Mouse (Mus musculus) embryo, embryonic 9.5 days (tissue): ENCODE measurements at regions not wholly inside any gene's neighbourhood (a gene's known extent, or its start where the extent isn't known, plus 50 kb on each side); places are given as distances from the start of the nearest gene placed in this dataset.

Experiments used
- DNase-seq: peaks from one replicate; pipeline ENCODE4 v3.0.0-alpha.2; 2017; ENCODE audit errors: extremely low spot score

DNA sequence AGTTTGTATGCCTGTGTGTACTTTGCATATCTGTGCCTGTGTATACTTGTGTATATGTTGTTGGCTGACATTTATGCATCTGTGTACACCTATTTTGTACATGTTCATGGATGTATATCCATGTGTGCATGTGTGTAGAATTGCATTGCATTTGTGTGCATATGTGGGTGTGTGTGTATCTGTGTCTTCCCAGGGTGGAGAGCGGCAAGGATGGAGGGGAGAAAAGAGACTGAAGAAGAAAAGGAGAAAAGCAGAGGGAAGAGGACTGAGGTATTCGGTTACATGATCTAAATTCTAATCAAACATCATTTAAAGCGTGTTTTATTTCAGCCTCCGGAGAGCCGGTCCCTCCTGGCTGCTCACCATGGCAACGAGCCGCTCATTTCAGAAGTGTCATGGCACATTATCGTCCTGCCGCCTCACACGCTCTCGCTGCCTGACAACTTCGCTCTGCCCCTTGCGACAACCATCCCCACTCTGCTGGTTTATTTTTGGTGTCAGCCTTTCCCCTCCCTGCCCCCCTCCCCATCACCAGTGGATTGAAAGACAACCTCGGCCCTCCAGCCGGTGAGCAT lies 58.6 kb downstream of the Mrm1 start:
- DNase-seq: no peak

DNA sequence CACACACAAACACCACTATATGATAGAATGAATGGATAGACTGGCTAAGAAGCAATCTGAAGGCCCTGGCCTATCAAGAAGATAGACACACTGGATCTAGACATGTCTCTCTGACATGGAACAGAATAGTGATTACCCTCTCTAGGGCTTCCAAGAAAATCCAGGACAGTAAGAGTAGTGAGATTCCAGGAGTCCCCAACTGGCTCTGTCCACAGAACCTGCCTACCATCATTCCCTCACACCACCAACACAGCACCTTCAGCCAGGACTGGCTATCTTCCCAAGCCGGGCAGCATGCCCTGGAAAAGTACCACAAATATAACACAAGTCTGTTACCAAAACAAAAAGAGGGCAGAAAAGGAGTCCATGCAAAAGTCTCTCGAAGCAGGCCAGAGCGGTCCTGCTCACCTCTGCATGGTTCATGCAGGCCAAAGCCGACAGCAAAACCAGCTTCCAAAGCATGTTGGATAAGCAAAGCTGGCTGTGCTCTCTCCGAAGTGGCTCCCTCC lies 59.8 kb downstream of the Mrm1 start:
- no peak for DNase-seq

DNA sequence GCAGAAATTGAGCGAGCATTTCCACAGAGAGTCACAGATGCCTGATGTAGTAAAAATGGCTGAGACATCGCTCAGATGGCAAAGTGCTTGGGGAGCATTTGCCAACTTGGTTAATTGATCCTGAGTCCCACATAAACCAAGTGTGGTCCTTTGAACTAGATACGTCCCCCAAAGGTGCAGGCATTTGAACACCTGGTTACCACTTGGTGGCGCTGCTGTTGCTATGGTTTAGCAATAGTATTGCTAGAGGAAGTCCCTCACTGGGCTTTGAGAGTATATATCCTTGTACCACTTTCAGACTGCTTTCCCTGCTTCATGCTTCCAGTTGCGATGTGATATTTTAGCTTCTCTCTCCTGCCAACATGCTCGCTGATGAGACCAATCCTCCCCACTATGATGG lies 67.3 kb downstream of the Mrm1 start:
- DNase-seq: no peak

DNA sequence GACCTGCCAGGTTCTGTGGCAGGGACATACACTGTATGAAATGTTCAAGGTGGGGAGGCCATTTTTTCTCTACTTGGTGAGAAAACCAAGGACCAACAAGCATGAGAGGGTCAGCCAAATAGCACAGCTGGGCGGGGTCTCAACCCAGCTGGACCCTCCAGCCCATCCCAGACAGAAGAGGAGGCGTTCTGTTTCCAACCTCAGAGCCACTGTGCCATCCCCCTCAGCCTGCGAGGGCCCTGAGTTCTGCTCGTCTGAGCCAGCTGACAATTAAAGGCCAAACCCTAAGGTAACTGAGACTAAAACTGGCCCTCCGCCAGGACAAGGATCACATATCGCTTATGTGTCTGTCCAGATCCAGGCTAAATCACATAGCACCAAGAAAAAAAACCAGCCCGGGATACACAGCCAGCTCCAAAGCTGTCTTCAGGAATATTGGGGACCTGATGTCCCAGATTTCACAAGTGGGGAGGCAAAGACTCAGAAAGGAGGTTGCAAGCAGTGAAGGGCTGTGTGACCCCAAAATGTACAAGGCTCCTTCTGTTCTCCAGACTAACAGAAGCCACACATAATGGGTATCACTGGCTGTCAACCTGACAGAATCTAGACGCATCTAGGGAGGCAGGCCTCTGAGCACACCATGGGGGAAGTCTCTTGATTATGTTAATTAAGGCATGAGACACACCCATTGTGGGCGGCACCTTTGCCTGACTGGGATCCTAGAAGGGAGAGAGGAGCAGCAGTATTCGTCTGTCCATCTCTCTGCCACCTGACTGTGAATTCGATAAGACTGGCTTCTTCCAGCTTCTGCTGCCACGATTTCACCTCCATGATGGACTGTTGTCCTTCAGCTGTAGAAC lies 69.6 kb downstream of the Mrm1 start:
- peak; percentile 16 for DNase-seq

DNA sequence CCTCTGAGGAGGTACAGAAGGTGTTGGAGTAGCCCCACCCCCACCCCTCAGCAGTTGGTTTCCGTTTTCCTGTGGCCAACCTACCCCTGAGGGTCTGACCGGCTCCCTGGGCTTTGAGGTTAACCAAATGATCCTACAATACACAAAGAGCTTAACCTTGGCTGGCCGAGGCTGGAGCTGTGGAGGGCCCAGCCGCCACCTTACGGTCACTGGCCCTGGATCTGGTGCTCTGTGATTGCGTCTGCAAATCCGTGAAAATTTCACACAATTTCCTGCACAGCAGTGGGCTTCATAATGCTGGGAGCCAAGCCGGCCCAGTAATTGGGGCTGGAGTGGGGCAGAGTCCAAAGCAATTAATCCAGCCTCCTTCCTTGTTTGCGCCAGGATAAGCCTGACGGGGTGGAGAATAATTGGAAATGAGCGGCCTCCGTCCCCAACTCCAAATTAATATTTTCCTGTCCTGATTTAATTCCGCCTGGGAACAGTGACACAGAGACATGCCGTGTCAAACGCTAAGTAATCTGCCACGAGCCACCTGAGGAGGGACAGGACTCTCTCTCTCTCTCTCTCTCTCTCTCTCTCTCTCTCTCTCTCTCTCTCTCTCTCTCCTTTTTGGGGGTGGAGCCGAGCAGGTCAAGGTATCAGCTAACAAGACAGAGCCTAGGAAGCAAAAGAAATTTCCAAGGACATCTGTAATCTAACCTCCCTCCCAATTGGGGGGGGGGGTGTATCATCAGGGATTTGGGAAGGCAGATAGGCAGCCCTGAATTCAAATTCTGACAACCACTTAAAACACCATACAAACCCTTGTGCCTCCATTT lies 80.3 kb downstream of the Mrm1 start:
- no peak for DNase-seq

DNA sequence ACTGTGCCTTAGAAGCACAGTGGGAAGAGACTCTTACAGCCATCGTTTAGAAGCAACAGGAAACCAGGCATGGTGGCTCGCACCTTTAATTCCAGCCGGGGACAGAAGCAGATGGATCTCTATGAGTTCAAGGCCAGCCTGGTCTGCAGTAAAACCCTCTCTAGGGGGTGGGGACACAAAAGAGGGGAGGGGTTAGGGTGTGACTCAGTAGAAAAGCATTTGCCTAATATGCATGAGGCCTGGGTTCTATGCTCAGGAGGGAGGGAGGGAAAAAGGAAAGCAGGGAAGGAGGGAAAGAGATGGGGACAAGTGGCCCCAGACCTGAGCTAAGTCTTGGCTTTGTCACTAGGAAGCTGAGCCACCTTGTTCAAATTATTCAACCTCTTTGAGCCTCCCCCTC lies 81.2 kb downstream of the Mrm1 start:
- DNase-seq: no peak

DNA sequence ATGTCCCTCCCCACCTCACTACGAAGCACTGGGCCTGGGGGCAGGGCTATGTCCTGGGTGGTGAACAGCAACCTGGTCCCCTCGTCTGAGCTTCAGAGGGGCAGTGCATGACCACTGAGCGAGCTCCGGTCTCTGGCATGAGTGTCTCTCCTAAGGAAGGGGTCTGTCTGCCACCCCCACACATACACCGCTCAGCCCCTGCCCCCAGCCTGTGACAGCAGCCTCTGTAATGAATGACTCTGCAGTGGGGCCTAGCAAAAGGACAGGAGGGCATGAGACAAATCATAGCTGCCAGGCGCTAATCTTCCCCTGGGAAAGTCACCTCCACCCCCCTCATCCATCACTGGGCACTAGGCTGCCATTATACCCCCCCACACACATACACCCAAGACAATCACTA lies 87.4 kb downstream of the Mrm1 start:
- no peak for DNase-seq

DNA sequence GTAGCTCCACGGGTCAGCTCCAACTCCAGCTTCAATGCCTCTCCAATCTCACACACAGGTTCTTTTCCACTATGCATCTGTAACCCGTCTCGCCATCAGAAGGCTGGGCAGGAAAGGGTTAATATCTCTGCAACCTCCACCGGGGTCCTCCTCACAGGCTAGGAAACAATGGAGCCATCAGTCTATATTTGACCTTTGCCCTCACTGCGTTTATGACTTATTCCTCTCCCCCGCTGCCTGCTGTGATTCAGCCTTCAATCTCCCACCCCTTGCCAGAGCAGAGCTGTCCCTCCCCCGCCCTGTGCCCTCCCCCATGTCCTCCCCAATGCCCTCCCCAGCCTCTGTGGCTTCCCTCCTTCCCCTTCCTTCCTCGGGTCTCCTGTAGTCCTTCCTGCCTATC lies 89.1 kb downstream of the Mrm1 start:
- no peak for DNase-seq

DNA sequence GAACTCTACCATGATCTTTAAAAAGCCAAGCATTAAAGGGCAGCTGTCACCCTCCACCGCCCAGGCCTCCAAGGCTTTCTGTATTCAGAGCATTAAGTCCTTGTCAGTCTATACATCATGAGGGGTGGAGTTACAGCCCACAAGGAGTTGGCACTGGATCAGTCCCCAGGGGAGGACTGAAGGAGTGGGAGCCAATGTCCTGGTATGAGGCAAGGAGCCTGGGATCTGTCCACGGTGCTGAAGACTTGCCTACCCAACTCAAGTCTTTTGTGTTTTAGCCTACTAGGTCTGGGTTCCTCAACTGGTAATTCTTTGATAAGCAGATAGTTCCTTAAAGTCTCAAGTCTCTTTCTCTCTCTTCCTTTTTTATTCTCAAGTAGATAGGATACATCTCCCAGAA lies 90.1 kb downstream of the Mrm1 start:
- peak; percentile 61 for DNase-seq

DNA sequence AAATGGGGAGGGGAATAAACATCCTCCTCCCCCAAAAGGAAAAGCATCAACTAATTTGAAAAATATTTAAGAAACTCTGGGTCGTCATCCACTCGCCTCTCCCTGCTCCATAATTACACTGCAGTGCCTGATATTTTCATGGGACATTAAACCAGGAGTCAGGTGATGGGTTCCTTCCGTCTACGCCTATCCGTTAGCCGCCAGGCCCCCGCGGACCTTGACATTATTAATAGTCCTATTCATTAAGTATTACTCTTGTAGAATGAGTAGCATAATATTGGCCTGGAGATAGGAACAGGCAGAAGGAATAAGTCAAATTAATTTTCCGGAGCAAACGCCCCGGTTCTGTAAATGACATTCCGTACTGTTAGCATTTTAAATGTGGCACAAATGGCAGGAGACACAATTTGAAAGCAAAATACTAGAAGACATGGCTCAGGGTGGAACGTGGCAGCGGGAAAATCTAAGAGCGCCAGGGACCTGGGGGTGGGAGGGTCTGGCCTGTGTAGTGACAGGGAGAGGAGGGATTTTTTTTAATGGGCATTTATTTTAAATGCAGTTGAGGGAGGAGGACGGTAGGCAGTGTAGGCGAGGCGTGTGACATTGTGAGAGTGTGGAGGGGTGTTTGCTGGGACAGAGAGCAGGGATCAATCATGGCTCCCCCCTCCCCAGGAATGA lies 93.2 kb downstream of the Mrm1 start:
- DNase-seq: no peak

DNA sequence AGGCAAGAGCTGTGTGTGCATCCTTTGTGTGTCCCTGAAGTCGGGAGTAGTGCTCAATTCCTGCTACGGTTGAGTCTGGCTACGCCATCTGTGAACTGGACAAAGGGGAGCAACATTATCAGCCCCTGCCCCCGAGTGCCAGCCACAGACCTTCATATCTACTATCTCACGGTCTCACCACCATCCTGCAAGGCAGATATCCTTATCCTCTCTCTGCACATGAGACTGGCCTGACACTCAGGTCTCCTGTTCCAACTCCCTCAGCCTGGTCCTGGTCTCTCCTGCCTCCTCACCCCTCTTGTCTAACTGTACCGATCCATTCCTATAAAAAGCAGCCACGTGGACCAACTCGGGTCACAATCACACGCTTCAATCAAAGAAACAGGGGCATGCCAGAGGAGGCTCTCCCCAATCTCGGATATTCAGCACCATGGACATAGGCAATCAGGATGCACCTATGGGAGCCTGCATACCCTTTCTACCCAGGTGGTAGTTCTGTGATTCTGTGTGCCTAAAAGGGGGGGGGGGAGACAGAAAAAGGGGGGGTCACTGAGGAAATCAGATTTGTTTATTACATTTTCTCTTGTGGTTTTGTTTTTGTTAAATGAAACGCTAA lies 94.0 kb downstream of the Mrm1 start:
- DNase-seq: no peak

DNA sequence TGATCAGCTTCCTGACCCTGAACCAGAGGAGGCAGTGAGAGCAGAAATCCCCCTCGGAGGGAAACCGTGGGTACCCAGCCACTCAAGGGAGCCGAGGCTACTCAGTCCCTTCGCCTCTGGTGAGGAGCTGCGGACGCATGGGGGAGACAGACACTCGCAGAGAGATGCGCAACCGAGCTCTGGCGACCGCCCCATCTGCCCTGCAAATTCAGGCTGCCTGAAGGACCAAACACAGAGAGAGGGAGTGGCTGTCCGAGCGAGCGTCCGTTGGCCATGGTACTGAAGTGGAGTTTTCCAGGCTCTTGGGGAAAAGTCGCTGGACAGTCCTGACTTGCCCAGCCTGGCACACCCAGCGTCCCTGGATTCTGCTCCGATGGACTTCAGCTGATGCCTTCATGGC lies 95.2 kb downstream of the Mrm1 start:
- peak; percentile 68 for DNase-seq

DNA sequence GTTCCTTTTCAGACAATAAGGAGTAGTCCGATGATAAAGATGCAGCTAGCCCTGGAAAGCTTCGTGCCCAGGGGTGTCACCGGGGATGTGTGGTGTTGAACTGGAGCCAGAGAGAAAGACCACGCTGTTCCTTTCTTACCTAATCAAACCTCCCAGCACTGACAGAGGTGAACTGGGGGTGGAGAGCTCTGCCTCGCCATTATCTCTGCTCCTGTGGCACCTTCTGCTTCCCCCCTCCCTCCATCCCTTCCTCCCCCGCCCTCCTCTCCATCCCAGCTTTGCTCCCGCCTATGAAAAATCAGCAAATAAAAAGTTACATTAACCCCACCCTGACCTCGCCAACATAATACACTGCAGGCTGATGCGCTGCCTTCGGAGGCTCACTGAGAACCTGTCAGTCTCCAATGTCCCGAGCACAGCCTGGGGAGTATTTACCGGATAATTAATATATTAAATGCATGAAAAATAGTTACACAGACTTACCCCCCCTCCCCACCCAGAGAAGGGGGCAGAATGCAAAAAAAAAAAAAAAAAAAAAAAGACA lies 96.6 kb downstream of the Mrm1 start:
- DNase-seq: no peak

DNA sequence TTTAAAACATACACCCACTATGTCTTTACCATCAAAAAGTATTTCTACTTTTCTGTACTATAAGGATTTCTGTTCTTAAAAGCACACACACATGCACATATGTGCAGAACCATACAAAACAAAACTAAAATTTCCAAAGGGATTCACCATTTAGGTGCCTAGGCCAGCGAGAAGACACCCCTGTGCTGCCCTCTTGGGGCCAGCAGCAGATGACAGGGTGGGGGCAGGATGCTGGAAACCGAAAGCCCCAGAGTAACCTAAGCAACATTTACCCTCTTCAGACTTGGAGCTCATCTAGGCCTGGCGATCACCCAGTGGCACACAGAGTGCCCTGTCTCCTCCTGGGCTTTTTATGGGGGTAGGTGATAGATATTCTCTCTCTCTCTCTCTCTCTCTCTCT lies 97.3 kb downstream of the Mrm1 start:
- no peak for DNase-seq

DNA sequence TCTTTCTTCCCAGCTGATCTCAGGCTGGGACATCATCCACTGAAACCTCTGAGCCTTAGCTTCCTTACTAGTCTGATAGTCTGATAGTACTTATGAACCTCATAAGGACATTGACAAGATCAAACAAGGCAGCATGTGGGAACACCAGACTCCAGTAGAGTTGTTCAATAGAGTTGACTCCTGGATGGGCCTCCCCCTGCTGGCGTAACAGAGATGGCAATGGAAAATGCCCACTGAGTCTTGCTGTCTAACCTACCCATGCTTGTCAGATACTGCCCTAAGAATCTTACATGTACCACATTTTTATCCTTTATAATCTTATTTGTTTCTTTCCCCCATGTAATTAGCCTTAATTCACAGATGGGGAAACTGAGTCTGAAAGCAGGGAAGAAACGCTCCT lies 98.2 kb downstream of the Mrm1 start:
- no peak for DNase-seq

DNA sequence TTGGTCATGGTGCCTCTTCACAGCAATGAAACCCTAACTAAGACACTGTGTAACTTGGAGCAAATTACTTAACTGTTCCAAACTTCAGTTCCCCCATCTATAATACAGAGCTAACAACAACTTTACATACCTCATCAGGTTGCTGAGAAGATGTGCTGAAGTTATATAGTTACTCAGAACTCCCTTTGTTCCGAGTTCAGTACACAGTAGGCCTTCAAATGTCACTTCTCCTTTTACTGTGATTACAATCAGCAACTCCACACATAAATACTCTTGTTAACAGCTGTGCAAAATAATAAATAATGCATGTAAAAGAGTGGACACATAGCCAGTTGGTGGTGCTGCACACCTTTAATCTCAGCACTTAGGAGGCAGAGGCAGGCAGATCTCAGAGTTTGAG lies 99.5 kb downstream of the Mrm1 start:
- DNase-seq: no peak

DNA sequence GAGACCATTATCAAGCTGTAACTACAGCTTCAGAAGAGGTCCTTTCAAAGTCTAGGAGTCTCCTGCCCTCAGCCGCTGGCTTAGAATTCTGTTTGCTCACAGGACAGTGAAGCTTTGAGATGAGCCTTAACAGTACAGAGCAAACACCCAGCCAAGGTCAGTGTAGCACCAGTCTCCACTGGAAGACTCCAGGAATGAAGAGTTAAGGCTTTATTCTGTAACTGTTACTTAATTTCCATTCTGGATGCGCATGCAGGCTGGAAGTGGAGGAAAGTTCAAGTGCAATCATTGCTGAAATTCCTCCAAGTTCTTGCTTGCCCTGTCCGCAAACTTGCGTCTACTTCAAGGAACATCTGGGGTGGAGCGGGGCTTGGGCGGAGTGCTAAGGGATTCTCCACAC lies 106.6 kb downstream of the Mrm1 start:
- DNase-seq: no peak

DNA sequence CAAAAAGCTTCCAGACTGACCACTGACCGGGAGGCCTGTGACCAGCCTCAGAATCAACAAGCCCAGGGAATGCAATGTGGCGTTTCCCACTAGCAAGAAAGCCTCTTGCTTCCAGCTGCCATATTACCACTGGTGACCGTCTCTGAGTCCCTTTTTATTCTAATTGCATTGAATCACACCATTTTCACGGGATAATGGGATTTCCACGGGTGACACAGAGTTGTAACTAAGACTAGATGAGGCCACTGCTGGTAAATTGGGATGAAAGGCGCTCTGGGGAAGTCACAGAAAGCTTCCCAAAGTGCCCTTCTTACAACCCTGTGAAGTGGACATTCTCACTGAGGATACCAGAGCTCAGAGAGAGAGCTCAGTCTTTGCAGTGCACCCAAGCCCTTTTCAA lies 107.4 kb downstream of the Mrm1 start:
- DNase-seq: no peak

DNA sequence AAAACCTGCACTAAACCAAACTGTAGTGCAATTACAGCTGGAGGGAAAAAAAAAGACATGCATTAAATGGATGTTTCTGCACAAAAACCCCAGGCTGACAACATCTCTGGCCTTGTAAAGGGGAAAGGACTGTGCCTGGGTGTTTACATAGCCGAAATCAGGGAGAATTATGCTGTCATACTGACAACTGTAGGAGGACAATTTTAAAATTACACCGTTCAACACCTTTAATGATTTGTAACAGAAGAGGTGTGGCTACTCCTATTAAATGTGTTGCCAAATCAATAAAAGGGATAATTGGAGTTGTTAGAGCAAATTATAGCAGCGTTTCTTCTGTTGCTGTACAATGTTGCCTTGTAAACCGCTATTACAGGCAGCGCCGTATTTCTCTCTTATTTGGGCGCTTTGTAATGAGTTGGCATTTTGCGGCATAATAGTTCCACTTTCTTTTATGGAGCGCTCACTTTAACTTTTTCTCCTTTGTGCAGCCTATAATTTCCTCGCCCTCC lies 111.0 kb downstream of the Mrm1 start:
- no peak for DNase-seq

DNA sequence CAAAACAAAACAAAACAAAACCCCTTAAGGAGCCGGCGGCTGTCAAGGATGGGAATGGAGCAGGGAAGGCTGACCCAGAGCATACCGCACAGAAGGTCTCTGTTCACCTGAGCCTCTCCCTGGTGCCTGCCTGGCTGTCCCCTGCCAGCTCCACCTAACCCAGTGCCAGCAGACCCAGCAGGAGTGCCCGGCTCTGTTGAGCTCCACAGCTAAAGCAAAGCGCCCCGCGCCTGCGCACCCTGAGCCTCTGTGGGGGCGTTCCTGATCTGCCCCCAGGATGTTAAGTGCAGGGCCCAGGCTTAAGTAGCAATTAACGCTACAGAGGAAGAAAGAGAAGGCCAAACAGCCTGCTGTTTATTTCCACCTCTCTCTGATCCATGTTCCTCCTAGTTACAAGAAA lies 111.5 kb downstream of the Mrm1 start:
- no peak for DNase-seq

DNA sequence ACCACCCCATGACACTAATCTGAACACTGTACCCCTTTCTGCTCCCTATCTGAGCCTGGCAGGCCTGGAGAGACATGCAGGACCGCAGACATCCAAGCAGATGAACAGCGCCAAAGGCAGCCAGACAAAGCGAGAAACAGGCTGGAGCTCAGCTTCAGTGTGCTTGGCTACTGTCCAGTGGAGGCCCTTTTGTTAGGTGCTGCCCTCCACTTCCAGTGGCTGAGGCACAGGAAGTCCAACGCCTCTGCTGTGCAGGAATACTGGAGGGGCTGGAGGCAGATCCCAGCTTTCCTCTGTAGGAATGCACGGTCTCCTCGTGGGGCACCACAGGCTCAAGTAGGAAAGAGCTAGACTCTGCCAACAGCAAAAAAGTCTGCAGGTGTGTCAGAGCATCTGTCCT lies 112.6 kb downstream of the Mrm1 start:
- no peak for DNase-seq
